Mouse (Mus musculus) hindbrain, embryonic 16.5 days (tissue): ENCODE measurements around the gene Ndufa8. TPM values are rescaled to one million over a fixed set of nuclear protein-coding genes. Genes with fewer than 3 reads are reported as not detected.
A peak's percentile ranks its signal among the peaks of the same experiment; 100 is the strongest.

ENCODE experiments used
- ATAC-seq: fragments of 200-750 bp; cut with Nextera tagmentation; 2 replicates; pipeline ENCODE4 v1.8.0; 2017; ENCODE audit warnings: moderate TSS enrichment, moderate library complexity
- H3K27ac ChIP-seq: fragments of 300-500 bp; sonication (generic); 2 replicates; pipeline ENCODE4 v1.5.1; 2014; ENCODE audit warnings: low read depth, mild to moderate bottlenecking, control low read depth, low read length, moderate library complexity
- H3K27me3 ChIP-seq: fragments of 300-500 bp; sonication (generic); replicated peaks from 2 replicates; pipeline ENCODE4 v1.6.1; 2014; ENCODE audit warnings: low read length; ENCODE audit not compliant: control insufficient read depth, insufficient read depth
- H3K36me3 ChIP-seq: fragments of 300-500 bp; sonication (generic); 2 replicates; pipeline ENCODE4 v1.6.1; 2014; ENCODE audit warnings: mild to moderate bottlenecking, low read length, moderate library complexity, mixed read lengths; ENCODE audit not compliant: control insufficient read depth, insufficient read depth
- H3K4me1 ChIP-seq: fragments of 300-500 bp; sonication (generic); 2 replicates; pipeline ENCODE4 v1.6.1; 2014; ENCODE audit warnings: low read depth, low read length; ENCODE audit not compliant: control insufficient read depth, insufficient read depth
- H3K4me2 ChIP-seq: fragments of 300-500 bp; sonication (generic); 2 replicates; pipeline ENCODE4 v1.6.1; 2014; ENCODE audit warnings: mild to moderate bottlenecking, low read length, control low read depth, moderate library complexity
- H3K4me3 ChIP-seq: fragments of 300-500 bp; sonication (generic); 2 replicates; pipeline ENCODE4 v1.5.1; 2014; ENCODE audit warnings: mild to moderate bottlenecking, low read length, control low read depth, moderate library complexity
- H3K9ac ChIP-seq: fragments of 300-500 bp; sonication (generic); 2 replicates; pipeline ENCODE4 v1.6.1; 2014; ENCODE audit warnings: low read depth, mild to moderate bottlenecking, control low read depth, low read length, moderate library complexity
- H3K9me3 ChIP-seq: fragments of 300-500 bp; sonication (generic); 2 replicates; pipeline ENCODE4 v1.6.1; 2014; ENCODE audit warnings: mild to moderate bottlenecking, low read length, moderate library complexity; ENCODE audit not compliant: control insufficient read depth
- WGBS: fragments of 180-500 bp; shearing (Covaris S2); extraction: QIAGEN DNeasy Blood & Tissue Kit; methylation state at CpG from one replicate; pipeline ENCODE4 v1.1.7; 2014; 5-methylcytosine and 5-hydroxymethylcytosine counted together
- polyA plus RNA-seq: library from polyadenylated mRNA; unstranded; fragments of >200 nt; fragmentation: Nextera tagmentation; extraction: Ambion mirVana; gene quantifications from 2 replicates; pipeline ENCODE4 v1.2.1, GENCODE M21; 2015

Gene Ndufa8
- 346 and 375 TPM in 2 replicates for polyA plus RNA-seq

DNA sequence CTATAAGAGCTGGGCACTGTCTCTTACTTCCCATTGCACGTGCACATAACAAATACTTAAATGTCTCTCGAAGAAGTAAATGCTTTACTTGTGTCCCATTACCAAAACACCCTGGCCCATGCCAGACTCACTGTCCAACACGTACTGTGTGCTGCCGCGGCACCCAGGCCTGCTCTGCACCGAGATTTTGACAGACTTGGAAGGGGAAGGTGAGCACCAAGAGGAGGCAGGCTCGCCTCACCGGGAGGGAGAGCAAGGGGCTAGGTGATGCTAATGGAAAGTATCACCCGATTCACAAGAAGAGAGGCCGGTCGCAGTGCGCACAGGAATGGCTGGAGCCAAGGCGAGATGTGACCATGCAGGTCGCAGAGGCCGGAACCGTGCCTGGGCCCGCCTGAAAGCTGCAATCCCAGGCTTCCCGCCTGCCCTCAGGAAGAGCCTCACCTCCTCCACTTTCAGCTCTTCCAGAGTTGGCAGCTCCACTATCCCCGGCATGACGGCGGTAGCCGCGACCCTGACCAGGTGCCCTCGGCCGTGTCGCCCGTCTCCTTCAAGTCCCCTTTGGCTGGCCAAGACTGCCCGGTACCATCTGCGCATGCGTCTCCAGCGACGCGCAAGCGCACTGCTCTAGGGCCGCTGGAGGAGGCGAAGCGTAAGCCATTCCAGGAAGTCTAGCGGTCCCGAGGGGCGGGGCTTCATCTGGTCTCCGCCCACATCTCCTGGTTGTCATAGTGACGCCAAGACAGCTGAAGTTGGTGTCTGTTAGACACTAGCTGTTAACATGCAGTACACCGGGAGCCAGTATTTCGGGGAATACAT lies at the start of gene Ndufa8, which contains the start of gene Morn5:
Gene Ndufa8 (minus strand): TSS at position 659 of the 819 bp plus-strand sequence.
Gene Morn5 (plus strand): TSS at position 711 of the 819 bp plus-strand sequence.
- WGBS, result under 1% methylated on average over 41 of the region's 44 CpGs
- Histone ChIP-seq H3K27me3 (no peaks in the 10 kb centered on the region), H3K27ac (peak within 1 kb of the TSS; percentile 72), H3K9ac (peak within 1 kb of the TSS; percentile 96), H3K9me3 (no peaks in the 10 kb centered on the region), H3K4me3 (peak within 1 kb of the TSS; percentile 93), H3K36me3 (no peaks in the 10 kb centered on the region), H3K4me1 (peaks cover 15% of the 10 kb centered on the region), H3K4me2 (peak within 1 kb of the TSS; percentile 85)
- ATAC-seq, result peak; percentile 98

DNA sequence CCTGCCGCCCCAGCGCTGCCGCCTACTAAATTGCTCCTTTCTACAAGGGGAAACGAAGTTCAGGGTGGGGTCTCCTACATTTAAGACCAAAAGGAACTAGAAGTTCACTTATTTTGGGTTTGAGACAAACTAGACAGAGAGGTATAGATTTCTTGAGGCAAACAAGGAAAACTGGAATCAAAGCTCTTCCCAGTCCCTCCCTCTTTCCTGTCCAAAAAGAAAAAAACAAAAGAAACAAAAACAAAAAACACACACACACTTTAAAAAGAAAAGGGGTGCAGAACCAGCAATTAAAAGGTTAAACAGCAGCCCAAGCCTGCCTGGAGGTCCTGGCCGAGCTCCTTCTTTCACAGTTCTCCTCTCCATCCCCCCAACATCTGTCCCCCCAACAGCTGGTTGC lies 48.8 kb upstream of the Ndufa8 start:
- Histone ChIP-seq H3K36me3 (no peaks in the 10 kb centered on the region), H3K4me1 (peaks cover 10% of the 10 kb centered on the region), H3K4me3 (no peak overlapping the region), H3K27ac (no peak overlapping the region), H3K27me3 (peaks cover 83% of the 10 kb centered on the region), H3K4me2 (no peak overlapping the region), H3K9ac (no peak overlapping the region), H3K9me3 (no peaks in the 10 kb centered on the region)
- WGBS, result 2% methylated on average over 5 of the region's 5 CpGs
- no peak for ATAC-seq

DNA sequence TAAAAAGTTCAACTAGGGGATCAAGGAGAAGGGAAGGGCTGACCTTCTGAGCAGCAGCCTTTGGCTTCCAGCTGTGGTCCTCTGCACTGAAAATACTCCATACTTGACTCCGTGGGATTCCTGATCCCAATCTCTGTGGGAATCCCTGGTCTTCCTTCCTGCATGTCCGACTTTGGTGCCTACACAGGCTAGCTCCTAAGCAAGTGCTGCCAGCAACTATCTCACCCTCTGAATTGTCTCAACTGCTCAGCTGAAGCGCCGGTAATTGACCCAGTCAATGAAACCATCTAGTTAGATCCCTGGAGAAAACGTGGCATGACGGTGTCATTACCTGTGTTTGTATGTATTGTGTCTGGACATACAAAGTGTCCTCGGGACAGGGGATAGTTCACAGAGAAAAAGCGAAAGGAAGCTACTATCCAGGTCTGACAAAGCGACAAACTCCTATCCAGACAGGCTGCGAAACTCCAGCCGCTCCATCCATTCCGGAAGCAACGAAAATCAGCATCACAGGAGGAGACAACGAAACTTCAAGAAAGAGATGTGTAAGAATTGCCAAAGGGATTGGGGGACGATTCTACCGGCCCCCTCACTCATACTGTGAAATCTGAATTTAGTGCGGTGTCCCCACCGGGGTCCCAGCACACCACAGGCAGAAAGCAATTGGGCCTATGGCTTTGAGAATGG lies 48.1 kb upstream of the Ndufa8 start:
- Histone ChIP-seq H3K36me3 (no peaks in the 10 kb centered on the region), H3K4me2 (no peak overlapping the region), H3K4me1 (peaks cover 3% of the 10 kb centered on the region), H3K27me3 (peaks cover 88% of the 10 kb centered on the region), H3K9ac (no peak overlapping the region), H3K4me3 (no peak overlapping the region), H3K27ac (no peak overlapping the region), H3K9me3 (no peaks in the 10 kb centered on the region)
- 4% methylated on average over 18 of the region's 18 CpGs for WGBS
- ATAC-seq, result no peak

DNA sequence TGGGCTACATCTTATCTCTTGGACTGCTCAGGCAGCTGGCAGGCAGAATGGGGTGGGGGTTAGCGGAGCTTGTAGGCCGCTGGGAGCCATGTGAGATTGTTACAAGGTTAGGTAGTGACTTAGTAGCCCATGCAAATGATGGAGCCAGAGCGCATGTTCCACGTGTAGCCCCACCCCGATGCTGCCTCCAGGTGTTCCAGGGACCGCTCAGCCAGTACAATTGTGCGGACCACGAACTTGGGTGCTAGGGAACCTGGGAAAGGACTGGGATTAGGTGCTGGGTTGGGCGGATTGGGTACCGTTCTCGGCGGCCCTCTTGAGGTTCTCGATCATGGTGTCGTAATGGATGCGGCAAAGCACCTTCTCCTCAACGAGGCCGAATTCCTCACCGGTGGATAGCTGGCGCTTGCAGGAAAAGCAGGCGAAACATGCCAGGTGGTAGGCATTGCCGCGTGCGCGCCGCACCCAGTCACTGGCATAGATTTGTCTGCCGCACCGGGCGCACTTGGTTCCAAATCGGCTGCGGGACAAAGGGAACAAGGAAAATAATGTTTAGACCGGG lies 44.8 kb upstream of the Ndufa8 start:
- Histone ChIP-seq H3K9me3 (no peaks in the 10 kb centered on the region), H3K4me3 (no peak overlapping the region), H3K27me3 (peaks cover 86% of the 10 kb centered on the region), H3K27ac (no peak overlapping the region), H3K4me1 (peaks cover 14% of the 10 kb centered on the region), H3K9ac (no peak overlapping the region), H3K4me2 (peak overlapping the region; percentile 17), H3K36me3 (no peaks in the 10 kb centered on the region)
- WGBS, result 3% methylated on average over 31 of the region's 31 CpGs
- ATAC-seq, result no peak

DNA sequence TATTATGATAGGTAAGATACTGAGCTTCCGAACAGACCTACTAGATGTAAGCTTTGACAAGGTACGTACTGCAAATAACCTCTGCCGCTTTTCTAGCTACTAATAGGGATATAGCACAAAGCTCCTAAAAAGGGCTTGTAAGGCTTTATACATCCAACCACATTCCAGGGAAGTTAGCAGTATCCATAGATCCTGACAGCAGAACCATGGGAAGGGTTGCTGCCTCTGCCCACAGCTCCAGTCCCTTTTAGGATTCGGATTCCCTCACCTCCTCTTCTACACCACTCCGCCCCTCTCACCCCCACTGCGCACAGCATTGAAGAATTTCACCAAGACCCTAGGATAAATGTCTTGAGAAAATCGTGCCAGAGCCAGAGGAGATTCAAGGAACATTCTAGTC lies 44.1 kb upstream of the Ndufa8 start:
- Histone ChIP-seq H3K4me1 (peaks cover 14% of the 10 kb centered on the region), H3K27me3 (peaks cover 81% of the 10 kb centered on the region)
- whole genome bisulfite sequencing, result 20% methylated on average over 7 of the region's 7 CpGs

DNA sequence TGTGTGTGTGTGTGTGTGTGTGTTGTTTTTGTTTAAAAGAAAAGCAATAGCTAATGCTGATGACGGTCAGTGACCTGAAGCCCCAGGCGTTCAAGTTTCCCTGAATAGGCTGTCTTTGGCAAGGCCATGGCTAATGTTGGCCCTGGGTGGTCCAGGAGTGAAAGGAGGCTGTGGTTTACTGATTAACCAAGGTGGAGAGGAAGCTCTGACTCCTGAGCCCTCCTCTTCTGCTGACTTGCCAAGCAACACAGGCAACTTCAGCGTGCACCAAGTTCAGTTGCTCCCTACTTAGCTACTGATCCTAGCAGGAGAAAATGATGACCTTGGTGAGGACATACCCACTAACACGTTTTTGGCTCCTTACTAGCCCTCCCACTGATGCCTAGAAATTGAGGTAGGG lies 43.5 kb upstream of the Ndufa8 start:
- Histone ChIP-seq H3K4me1 (peaks cover 14% of the 10 kb centered on the region), H3K27me3 (peaks cover 79% of the 10 kb centered on the region), H3K9ac (no peak overlapping the region), H3K27ac (no peak overlapping the region), H3K4me2 (no peak overlapping the region), H3K9me3 (no peaks in the 10 kb centered on the region), H3K36me3 (no peaks in the 10 kb centered on the region), H3K4me3 (no peak overlapping the region)
- 2% methylated on average over 4 of the region's 4 CpGs for WGBS
- ATAC-seq, result no peak

More for the DNA sequence above, 44.1 kb upstream of the Ndufa8 start:
- no peak for ATAC-seq
- no peaks in the 10 kb centered on the region for H3K9me3 ChIP-seq
- no peak overlapping the region for H3K4me3 ChIP-seq
- H3K36me3 ChIP-seq, result no peaks in the 10 kb centered on the region
- no peak overlapping the region for H3K9ac ChIP-seq
- H3K27ac ChIP-seq, result no peak overlapping the region
- H3K4me2 ChIP-seq, result no peak overlapping the region

DNA sequence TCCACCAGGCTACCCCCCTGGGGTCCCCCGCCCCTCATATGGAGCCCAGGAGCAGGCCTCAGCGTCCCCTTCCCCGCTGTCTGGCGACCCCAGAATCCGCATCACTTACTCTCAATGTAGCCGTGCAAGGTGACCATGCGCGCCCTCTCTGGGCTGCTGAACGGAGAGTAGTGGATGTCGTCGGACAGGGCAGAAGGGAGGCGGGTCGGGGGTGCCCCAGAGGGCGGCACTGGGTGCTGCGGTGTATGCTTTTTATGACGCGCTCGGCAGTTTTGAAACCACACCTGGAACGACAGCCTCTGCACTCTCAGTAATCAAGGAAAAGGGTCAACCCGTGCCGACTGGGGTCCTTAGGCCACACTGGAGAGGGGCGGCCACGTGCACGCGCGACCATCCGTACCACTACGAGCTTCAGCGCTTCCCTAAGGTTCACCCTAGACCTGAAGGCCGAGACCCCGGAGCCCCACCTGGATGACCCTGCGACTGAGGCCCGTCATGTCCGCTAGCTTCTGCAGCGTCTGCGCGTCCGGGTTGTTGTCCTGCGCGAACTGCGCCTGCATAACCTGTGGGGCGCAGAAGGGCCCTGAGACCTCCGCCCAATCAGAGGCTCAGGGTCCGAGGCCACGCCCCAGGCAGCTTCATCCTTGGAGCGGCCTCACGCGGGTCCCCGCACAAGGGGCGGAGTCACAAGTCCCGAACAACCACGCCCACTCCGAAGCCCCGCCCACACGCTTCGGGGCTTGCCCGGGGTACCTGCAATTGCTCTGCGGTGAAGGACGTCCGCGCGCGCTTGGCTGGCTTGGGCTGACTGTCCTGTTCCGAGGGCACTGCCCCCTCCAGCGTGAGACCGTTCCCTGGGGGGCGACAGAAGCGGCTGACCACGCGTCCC lies 41.9 kb upstream of the Ndufa8 start:
- Histone ChIP-seq H3K27me3 (peaks cover 70% of the 10 kb centered on the region), H3K4me1 (peaks cover 14% of the 10 kb centered on the region), H3K4me3 (peak overlapping the region; percentile 43), H3K9ac (peak overlapping the region; percentile 29; the same call in 1 of the 2 replicates), H3K36me3 (no peaks in the 10 kb centered on the region), H3K4me2 (peak overlapping the region; percentile 71), H3K27ac (no peak overlapping the region), H3K9me3 (no peaks in the 10 kb centered on the region)
- ATAC-seq, result peak; percentile 77; the same call in 1 of the 2 replicates
- WGBS, result 1% methylated on average over 70 of the region's 70 CpGs

DNA sequence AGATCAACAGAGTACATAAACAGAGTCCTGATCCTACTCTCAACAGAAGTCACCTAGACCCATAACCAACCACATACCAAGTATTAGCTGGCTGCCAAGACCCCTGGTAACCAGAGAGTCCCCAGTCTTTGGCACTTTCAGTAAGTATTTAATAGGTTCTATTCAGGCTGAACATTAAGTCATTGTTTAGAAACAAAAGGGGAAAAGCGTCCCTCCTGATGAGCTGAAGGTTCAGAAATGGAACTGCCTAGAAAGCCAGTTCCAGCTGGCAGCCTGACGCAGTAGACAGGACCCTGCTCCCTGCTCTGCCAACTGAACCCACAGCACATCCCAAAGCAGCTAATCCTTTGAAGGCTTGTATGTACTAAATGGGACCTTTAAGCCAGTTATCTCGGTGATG lies 40.0 kb upstream of the Ndufa8 start:
- Histone ChIP-seq H3K27ac (no peak overlapping the region), H3K4me1 (peaks cover 14% of the 10 kb centered on the region), H3K4me3 (no peak overlapping the region), H3K4me2 (no peak overlapping the region), H3K9me3 (no peaks in the 10 kb centered on the region), H3K36me3 (no peaks in the 10 kb centered on the region), H3K9ac (no peak overlapping the region), H3K27me3 (peaks cover 56% of the 10 kb centered on the region)
- 34% methylated on average over 3 of the region's 3 CpGs for WGBS
- no peak for ATAC-seq
